Mouse (Mus musculus): ENCODE measurements around the gene Slc30a2. TPM values are rescaled to one million over a fixed set of nuclear protein-coding genes. Genes with fewer than 3 reads are reported as not detected.

The Slc30a2 gene
- polyA plus RNA-seq, 1 experiment from 2014 or later: not detected

GRCm38 (mm10) chr4:134387268-134387667, 44.3 kb downstream of the Slc30a2 start:
- no peak overlapping the region for H3K4me3 ChIP-seq (ENCODE audit: low read depth, low read length)
- ATAC-seq (ENCODE audit: insufficient number of reproducible peaks, insufficient read depth, low FRiP score, low read depth): no peak
- 69% methylated on average over 6 of the region's 6 CpGs for WGBS
- no peaks in the 10 kb centered on the region for H3K36me3 ChIP-seq (ENCODE audit: control insufficient read depth, insufficient read depth, low read length)
- no peak overlapping the region for H3K27ac ChIP-seq (ENCODE audit: low read length)
- H3K4me2 ChIP-seq (replicated peaks; ENCODE audit: low read depth, low read length): no peak overlapping the region
- no peaks in the 10 kb centered on the region for H3K27me3 ChIP-seq (ENCODE audit: control insufficient read depth, insufficient read depth, low read length)
- no peaks in the 10 kb centered on the region for H3K4me1 ChIP-seq (ENCODE audit: control insufficient read depth, insufficient read depth, low read length)
- no peaks in the 10 kb centered on the region for H3K9me3 ChIP-seq (ENCODE audit: control insufficient read depth, low read depth, low read length)
- H3K9ac ChIP-seq (replicated peaks; ENCODE audit: low read depth, low read length): no peak overlapping the region

GRCm38 (mm10) chr4:134388397-134388796, 45.4 kb downstream of the Slc30a2 start:
- ATAC-seq (ENCODE audit: insufficient number of reproducible peaks, insufficient read depth, low FRiP score, low read depth): no peak
- WGBS: 11% methylated on average over 5 of the region's 5 CpGs
- Histone ChIP-seq H3K27me3 (ENCODE audit: control insufficient read depth, insufficient read depth, low read length) (no peaks in the 10 kb centered on the region), H3K4me2 (replicated peaks; ENCODE audit: low read depth, low read length) (no peak overlapping the region), H3K4me3 (ENCODE audit: low read depth, low read length) (no peak overlapping the region), H3K9ac (replicated peaks; ENCODE audit: low read depth, low read length) (no peak overlapping the region), H3K27ac (ENCODE audit: low read length) (no peak overlapping the region), H3K9me3 (ENCODE audit: control insufficient read depth, low read depth, low read length) (no peaks in the 10 kb centered on the region), H3K4me1 (ENCODE audit: control insufficient read depth, insufficient read depth, low read length) (0 out of 2 replicates have a peak, but pooled peaks cover 3% of the 10 kb centered on the region), H3K36me3 (ENCODE audit: control insufficient read depth, insufficient read depth, low read length) (no peaks in the 10 kb centered on the region)

GRCm38 (mm10) chr4:134391636-134392035, 48.7 kb downstream of the Slc30a2 start:
- no peak overlapping the region for H3K4me3 ChIP-seq (ENCODE audit: low read depth, low read length)
- no peaks in the 10 kb centered on the region for H3K9me3 ChIP-seq (ENCODE audit: control insufficient read depth, low read depth, low read length)
- no peaks in the 10 kb centered on the region for H3K36me3 ChIP-seq (ENCODE audit: control insufficient read depth, insufficient read depth, low read length)
- H3K4me1 ChIP-seq (ENCODE audit: control insufficient read depth, insufficient read depth, low read length): 0 out of 2 replicates have a peak, but pooled peaks cover 3% of the 10 kb centered on the region
- H3K27ac ChIP-seq (ENCODE audit: low read length): no peak overlapping the region
- H3K27me3 ChIP-seq (ENCODE audit: control insufficient read depth, insufficient read depth, low read length): no peaks in the 10 kb centered on the region
- WGBS: 91% methylated on average over 1 of the region's 1 CpGs
- no peak overlapping the region for H3K9ac ChIP-seq (replicated peaks; ENCODE audit: low read depth, low read length)
- no peak overlapping the region for H3K4me2 ChIP-seq (replicated peaks; ENCODE audit: low read depth, low read length)
- no peak for ATAC-seq (ENCODE audit: insufficient number of reproducible peaks, insufficient read depth, low FRiP score, low read depth)

- Histone ChIP-seq H3K4me1 (ENCODE audit: control insufficient read depth, insufficient read depth, low read length) (0 out of 2 replicates have a peak, but pooled peaks cover 6% of the 10 kb centered on the region), H3K4me3 (ENCODE audit: low read depth, low read length) (no peak overlapping the region), H3K4me2 (replicated peaks; ENCODE audit: low read depth, low read length) (no peak overlapping the region), H3K9ac (replicated peaks; ENCODE audit: low read depth, low read length) (no peak overlapping the region), H3K27ac (ENCODE audit: low read length) (no peak overlapping the region), H3K9me3 (ENCODE audit: control insufficient read depth, low read depth, low read length) (no peaks in the 10 kb centered on the region), H3K36me3 (ENCODE audit: control insufficient read depth, insufficient read depth, low read length) (no peaks in the 10 kb centered on the region), H3K27me3 (ENCODE audit: control insufficient read depth, insufficient read depth, low read length) (no peaks in the 10 kb centered on the region)
- no peak for ATAC-seq (ENCODE audit: insufficient number of reproducible peaks, insufficient read depth, low FRiP score, low read depth)
- 14% methylated on average over 8 of the region's 8 CpGs for WGBS
Measured at GRCm38 (mm10) chr4:134392595-134392994, 49.6 kb downstream of the Slc30a2 start.

GRCm38 (mm10) chr4:134393026-134393425, 50.0 kb downstream of the Slc30a2 start:
- 20% methylated on average over 12 of the region's 12 CpGs for WGBS
- Histone ChIP-seq H3K9ac (replicated peaks; ENCODE audit: low read depth, low read length) (no peak overlapping the region), H3K27me3 (ENCODE audit: control insufficient read depth, insufficient read depth, low read length) (no peaks in the 10 kb centered on the region), H3K4me3 (ENCODE audit: low read depth, low read length) (no peak overlapping the region), H3K4me2 (replicated peaks; ENCODE audit: low read depth, low read length) (no peak overlapping the region), H3K27ac (ENCODE audit: low read length) (no peak overlapping the region), H3K4me1 (ENCODE audit: control insufficient read depth, insufficient read depth, low read length) (0 out of 2 replicates have a peak, but pooled peaks cover 6% of the 10 kb centered on the region), H3K9me3 (ENCODE audit: control insufficient read depth, low read depth, low read length) (no peaks in the 10 kb centered on the region), H3K36me3 (ENCODE audit: control insufficient read depth, insufficient read depth, low read length) (no peaks in the 10 kb centered on the region)
- ATAC-seq (ENCODE audit: insufficient number of reproducible peaks, insufficient read depth, low FRiP score, low read depth): no peak

- no peak overlapping the region for H3K4me2 ChIP-seq (replicated peaks; ENCODE audit: low read depth, low read length)
- no peaks in the 10 kb centered on the region for H3K27me3 ChIP-seq (ENCODE audit: control insufficient read depth, insufficient read depth, low read length)
- no peaks in the 10 kb centered on the region for H3K36me3 ChIP-seq (ENCODE audit: control insufficient read depth, insufficient read depth, low read length)
- H3K4me1 ChIP-seq (ENCODE audit: control insufficient read depth, insufficient read depth, low read length): 0 out of 2 replicates have a peak, but pooled peaks cover 6% of the 10 kb centered on the region
- ATAC-seq (ENCODE audit: insufficient number of reproducible peaks, insufficient read depth, low FRiP score, low read depth): no peak
- H3K9ac ChIP-seq (replicated peaks; ENCODE audit: low read depth, low read length): no peak overlapping the region
- H3K4me3 ChIP-seq (ENCODE audit: low read depth, low read length): no peak overlapping the region
- no peak overlapping the region for H3K27ac ChIP-seq (ENCODE audit: low read length)
- WGBS: 93% methylated on average over 7 of the region's 7 CpGs
- no peaks in the 10 kb centered on the region for H3K9me3 ChIP-seq (ENCODE audit: control insufficient read depth, low read depth, low read length)
Measured at GRCm38 (mm10) chr4:134395142-134395541, 52.2 kb downstream of the Slc30a2 start.

GRCm38 (mm10) chr4:134395977-134396825, 53.2 kb downstream of the Slc30a2 start, which contains the start of gene Pafah2:
TSS of gene Pafah2 (plus strand) at chr4:134396320.
- Histone ChIP-seq H3K36me3 (ENCODE audit: control insufficient read depth, insufficient read depth, low read length) (no peaks in the 10 kb centered on the region), H3K4me2 (replicated peaks; ENCODE audit: low read depth, low read length) (peak within 1 kb of the TSS; percentile 86), H3K9me3 (ENCODE audit: control insufficient read depth, low read depth, low read length) (no peaks in the 10 kb centered on the region), H3K27me3 (ENCODE audit: control insufficient read depth, insufficient read depth, low read length) (no peaks in the 10 kb centered on the region), H3K4me3 (ENCODE audit: low read depth, low read length) (peak within 1 kb of the TSS; percentile 56), H3K4me1 (ENCODE audit: control insufficient read depth, insufficient read depth, low read length) (peaks cover 13% of the 10 kb centered on the region; the same call in 1 of the 2 replicates), H3K27ac (ENCODE audit: low read length) (peak within 1 kb of the TSS; percentile 78), H3K9ac (replicated peaks; ENCODE audit: low read depth, low read length) (peak within 1 kb of the TSS; percentile 52; the same call in 1 of the 2 replicates)
- under 1% methylated on average over 31 of the region's 31 CpGs for WGBS
- ATAC-seq (ENCODE audit: insufficient number of reproducible peaks, insufficient read depth, low FRiP score, low read depth): peak; percentile 97

GRCm38 (mm10) chr4:134397121-134397520, 54.1 kb downstream of the Slc30a2 start:
- H3K4me1 ChIP-seq (ENCODE audit: control insufficient read depth, insufficient read depth, low read length): peaks cover 17% of the 10 kb centered on the region
- no peak for ATAC-seq (ENCODE audit: insufficient number of reproducible peaks, insufficient read depth, low FRiP score, low read depth)
- 28% methylated on average over 7 of the region's 7 CpGs for WGBS
- H3K4me2 ChIP-seq (replicated peaks; ENCODE audit: low read depth, low read length): peak overlapping the region; percentile 86
- no peaks in the 10 kb centered on the region for H3K27me3 ChIP-seq (ENCODE audit: control insufficient read depth, insufficient read depth, low read length)
- H3K27ac ChIP-seq (ENCODE audit: low read length): peak overlapping the region; percentile 41; the same call in 1 of the 2 replicates
- H3K4me3 ChIP-seq (ENCODE audit: low read depth, low read length): peak overlapping the region; percentile 56; the same call in 1 of the 2 replicates
- no peak overlapping the region for H3K9ac ChIP-seq (replicated peaks; ENCODE audit: low read depth, low read length)
- no peaks in the 10 kb centered on the region for H3K36me3 ChIP-seq (ENCODE audit: control insufficient read depth, insufficient read depth, low read length)
- H3K9me3 ChIP-seq (ENCODE audit: control insufficient read depth, low read depth, low read length): no peaks in the 10 kb centered on the region
